Mouse (Mus musculus) heart, adult 11 months (tissue): ENCODE measurements around the gene Exoc5.

Experiments used
- DNase-seq: peaks from one replicate; pipeline ENCODE4 v3.0.0; 2022

Gene Exoc5

GRCm38 (mm10) chr14:49001655-49002054, 64.8 kb downstream of the Exoc5 start:
- DNase-seq = peak; percentile 58

- peak; percentile 28 for DNase-seq
Observed at GRCm38 (mm10) chr14:48998795-48999194, 67.7 kb downstream of the Exoc5 start.

GRCm38 (mm10) chr14:48993861-48994260, 72.6 kb downstream of the Exoc5 start:
- peak; percentile 57 for DNase-seq

- peak; percentile 39 for DNase-seq
Observed at GRCm38 (mm10) chr14:48992070-48992580, 74.3 kb downstream of the Exoc5 start.

GRCm38 (mm10) chr14:48991144-48991522, 75.3 kb downstream of the Exoc5 start:
- no peak for DNase-seq

GRCm38 (mm10) chr14:48990471-48991143, 75.8 kb downstream of the Exoc5 start:
- DNase-seq = peak; percentile 98

- DNase-seq = no peak
Observed at GRCm38 (mm10) chr14:48989831-48990230, 76.6 kb downstream of the Exoc5 start.

- DNase-seq = peak; percentile 83
Observed at GRCm38 (mm10) chr14:48986231-48986630, 80.2 kb downstream of the Exoc5 start.

GRCm38 (mm10) chr14:48985673-48986072, 80.8 kb downstream of the Exoc5 start:
- DNase-seq = peak; percentile 85

- no peak for DNase-seq
Observed at GRCm38 (mm10) chr14:48978971-48979388, 87.5 kb downstream of the Exoc5 start.

GRCm38 (mm10) chr14:48971546-48971945, 94.9 kb downstream of the Exoc5 start:
- no peak for DNase-seq

- DNase-seq = peak; percentile 45
Observed at GRCm38 (mm10) chr14:48968670-48969069, 97.8 kb downstream of the Exoc5 start.
